Mouse (Mus musculus) limb, embryonic 14.5 days (tissue): ENCODE measurements around the gene Kdm4b. TPM values are rescaled to one million over a fixed set of nuclear protein-coding genes. Genes with fewer than 3 reads are reported as not detected.

Source experiments
- ATAC-seq: fragments of 200-750 bp; cut with Nextera tagmentation; 2 replicates; pipeline ENCODE4 v1.8.0; 2017; ENCODE audit warnings: low read depth, moderate number of reproducible peaks, moderate TSS enrichment; ENCODE audit not compliant: low FRiP score
- DNase-seq: peaks from one replicate; pipeline ENCODE4 v3.0.0-alpha.2; 2015; ENCODE audit warnings: low spot score
- H3K27ac ChIP-seq: fragments of 300-500 bp; sonication (generic); replicated peaks from 2 replicates; pipeline ENCODE4 v1.5.1; 2014; ENCODE audit warnings: low read depth, mild to moderate bottlenecking, low read length, moderate library complexity, mixed read lengths
- H3K27me3 ChIP-seq: fragments of 300-500 bp; sonication (generic); 2 replicates; pipeline ENCODE4 v1.6.1; 2014; ENCODE audit warnings: low read length, mixed read lengths; ENCODE audit not compliant: control insufficient read depth, insufficient read depth
- H3K36me3 ChIP-seq: fragments of 300-500 bp; sonication (generic); 2 replicates; pipeline ENCODE4 v1.6.1; 2014; ENCODE audit warnings: mild to moderate bottlenecking, low read length, moderate library complexity, mixed read lengths; ENCODE audit not compliant: control insufficient read depth, insufficient read depth
- H3K4me1 ChIP-seq: fragments of 300-500 bp; sonication (generic); 2 replicates; pipeline ENCODE4 v1.6.1; 2014; ENCODE audit warnings: antibody characterized with exemption, low read length, mixed read lengths; ENCODE audit not compliant: control insufficient read depth, insufficient read depth
- H3K4me2 ChIP-seq: fragments of 300-500 bp; sonication (generic); replicated peaks from 2 replicates; pipeline ENCODE4 v1.6.1; 2014; ENCODE audit warnings: low read depth, mild to moderate bottlenecking, low read length, moderate library complexity; ENCODE audit not compliant: severe bottlenecking
- H3K4me3 ChIP-seq: fragments of 300-500 bp; sonication (generic); replicated peaks from 2 replicates; pipeline ENCODE4 v1.5.1; 2014; ENCODE audit warnings: low read length
- H3K9ac ChIP-seq: fragments of 300-500 bp; sonication (generic); 2 replicates; pipeline ENCODE4 v1.6.1; 2014; ENCODE audit warnings: mild to moderate bottlenecking, low read depth, low read length, moderate library complexity; ENCODE audit not compliant: severe bottlenecking
- H3K9me3 ChIP-seq: fragments of 300-500 bp; sonication (generic); 2 replicates; pipeline ENCODE4 v1.6.1; 2016; ENCODE audit warnings: low read length; ENCODE audit not compliant: control insufficient read depth
- POLR2A ChIP-seq: fragments of 200-500 bp; IDR thresholded peaks from 2 replicates; pipeline ENCODE4 v1.8.0; 2012; ENCODE audit warnings: inconsistent platforms, mild to moderate bottlenecking, moderate library complexity, borderline replicate concordance; ENCODE audit not compliant: insufficient read depth, insufficient read length; ENCODE audit errors: extremely low read depth
- WGBS: fragments of 180-500 bp; shearing (Covaris S2); extraction: QIAGEN DNeasy Blood & Tissue Kit; methylation state at CpG from one replicate; pipeline ENCODE4 v1.1.7; 2014; 5-methylcytosine and 5-hydroxymethylcytosine counted together
- polyA plus RNA-seq, 2 experiments: library from polyadenylated mRNA; depleted of rRNA in 1 of 2; stranded (reverse) in 1 of 2; unstranded in 1 of 2; fragments of >200 nt; fragmentation: Nextera tagmentation in 1 of 2; extraction: Ambion mirVana in 1 of 2; gene quantifications; 2 replicates each; pipeline versions ENCODE4 v1.2.1 to v1.2.3; 2012 to 2014

Kdm4b gene
- polyA plus RNA-seq, 2 experiments: 36.0 to 36.4 TPM

DNA sequence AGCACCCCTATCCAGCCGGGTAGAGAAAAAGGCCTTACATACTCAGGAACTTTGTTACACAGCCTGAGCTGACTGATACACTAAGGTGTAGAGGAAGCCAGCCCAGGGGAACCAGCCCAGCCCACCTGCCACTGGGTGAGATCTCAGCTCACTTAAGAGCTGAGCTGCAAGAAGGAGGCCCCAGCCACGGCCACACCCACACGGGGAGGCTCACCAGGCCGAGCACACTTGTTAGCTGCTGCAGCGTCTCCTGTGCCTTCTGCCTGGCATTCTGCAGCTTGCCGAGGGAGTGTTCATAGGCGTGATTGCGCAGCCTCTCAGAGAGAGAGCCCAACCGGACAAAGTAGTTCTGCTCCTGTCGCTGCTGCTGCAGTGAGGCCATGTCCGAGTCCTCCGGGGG is 44.7 kb upstream of the Kdm4b start:
- peaks cover 7% of the 10 kb centered on the region for H3K4me1 ChIP-seq
- no peaks in the 10 kb centered on the region for H3K27me3 ChIP-seq
- no peak overlapping the region for H3K4me2 ChIP-seq
- H3K9me3 ChIP-seq: no peaks in the 10 kb centered on the region
- no peak overlapping the region for H3K9ac ChIP-seq
- WGBS: 83% methylated on average over 12 of the region's 12 CpGs
- no peak for TF ChIP-seq POLR2A
- H3K36me3 ChIP-seq: peaks cover 62% of the 10 kb centered on the region
- H3K4me3 ChIP-seq: no peak overlapping the region
- H3K27ac ChIP-seq: no peak overlapping the region
- DNase-seq (no peak), ATAC-seq (no peak)

DNA sequence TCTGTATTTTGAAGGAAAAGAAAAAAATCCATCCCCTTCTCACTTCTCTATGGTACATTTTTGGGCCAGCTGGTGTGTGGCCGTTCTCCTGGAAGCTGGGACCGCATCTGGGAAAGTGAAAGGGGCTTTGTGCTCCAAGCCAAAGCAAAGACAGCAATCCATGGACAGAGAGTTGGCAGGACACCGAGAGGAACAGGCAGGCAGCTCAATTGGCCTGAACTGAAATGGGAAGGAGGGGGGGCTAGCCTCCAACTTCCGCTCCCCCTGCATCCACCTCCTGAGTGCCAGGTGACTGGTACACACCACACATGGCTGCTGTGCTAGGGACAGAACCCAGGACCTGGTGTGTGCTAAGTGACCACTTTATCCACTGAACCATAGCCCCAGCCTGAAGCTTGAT is 43.1 kb upstream of the Kdm4b start:
- Histone ChIP-seq H3K27ac (no peak overlapping the region), H3K9me3 (no peaks in the 10 kb centered on the region), H3K4me1 (peaks cover 2% of the 10 kb centered on the region), H3K36me3 (peaks cover 71% of the 10 kb centered on the region), H3K9ac (0 out of 2 replicates have a peak overlapping the region, but pooled peaks have one; percentile 21), H3K4me2 (no peak overlapping the region), H3K27me3 (no peaks in the 10 kb centered on the region), H3K4me3 (no peak overlapping the region)
- ATAC-seq (no peak), DNase-seq (no peak)
- no peak for TF ChIP-seq POLR2A
- 79% methylated on average over 4 of the region's 4 CpGs for WGBS

DNA sequence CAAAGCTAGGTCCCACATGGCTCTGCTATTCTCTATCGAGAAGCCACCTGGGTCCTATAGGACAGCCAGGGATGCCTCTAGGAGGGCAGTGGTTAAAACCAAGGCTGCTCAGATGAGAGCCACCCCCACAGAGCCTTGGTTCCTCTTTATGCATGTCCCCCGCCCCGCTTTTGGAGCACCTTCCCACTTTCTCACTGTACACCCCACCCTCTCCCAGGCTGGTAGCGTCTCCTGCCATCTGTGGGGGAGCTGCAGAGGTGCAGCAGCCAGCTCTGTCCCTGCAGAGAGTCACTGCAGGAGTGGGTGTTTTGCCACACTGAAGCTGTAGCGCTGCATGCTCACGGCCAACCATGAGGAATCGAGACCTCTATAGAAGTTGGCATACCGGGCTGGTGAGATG is 42.5 kb upstream of the Kdm4b start:
- H3K4me2 ChIP-seq: no peak overlapping the region
- H3K27me3 ChIP-seq: no peaks in the 10 kb centered on the region
- WGBS: 94% methylated on average over 8 of the region's 8 CpGs
- ATAC-seq: no peak
- H3K4me1 ChIP-seq: peaks cover 7% of the 10 kb centered on the region
- H3K4me3 ChIP-seq: no peak overlapping the region
- H3K36me3 ChIP-seq: peaks cover 71% of the 10 kb centered on the region
- no peak overlapping the region for H3K27ac ChIP-seq
- no peak for DNase-seq
- no peaks in the 10 kb centered on the region for H3K9me3 ChIP-seq
- H3K9ac ChIP-seq: 0 out of 2 replicates have a peak overlapping the region, but pooled peaks have one; percentile 21
- no peak for TF ChIP-seq POLR2A

DNA sequence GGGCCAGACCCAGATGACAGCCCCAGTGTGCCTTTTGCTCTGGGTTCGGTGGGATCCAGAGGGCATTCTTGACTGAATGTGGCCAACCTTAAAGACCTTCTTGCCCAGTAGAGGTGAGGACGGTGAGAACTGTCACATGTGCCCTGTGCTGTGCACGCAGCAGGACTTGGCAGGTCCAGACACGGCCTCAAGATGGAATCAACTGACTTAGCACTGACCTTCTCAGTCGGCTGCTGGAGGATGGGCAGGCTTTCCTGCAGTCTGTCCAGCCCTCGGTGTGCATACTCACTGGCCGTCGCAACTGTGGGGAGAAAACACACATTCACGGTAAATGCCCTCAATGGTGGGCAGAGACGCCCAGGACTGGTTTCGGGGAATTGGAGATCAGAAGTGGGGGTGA is 39.9 kb upstream of the Kdm4b start:
- no peak for TF ChIP-seq POLR2A
- Histone ChIP-seq H3K27me3 (no peaks in the 10 kb centered on the region), H3K4me2 (no peak overlapping the region), H3K4me3 (no peak overlapping the region), H3K9me3 (no peaks in the 10 kb centered on the region), H3K36me3 (peaks cover 54% of the 10 kb centered on the region), H3K9ac (no peak overlapping the region), H3K27ac (no peak overlapping the region), H3K4me1 (peaks cover 25% of the 10 kb centered on the region)
- 93% methylated on average over 11 of the region's 11 CpGs for WGBS
- ATAC-seq: no peak
- DNase-seq: no peak

DNA sequence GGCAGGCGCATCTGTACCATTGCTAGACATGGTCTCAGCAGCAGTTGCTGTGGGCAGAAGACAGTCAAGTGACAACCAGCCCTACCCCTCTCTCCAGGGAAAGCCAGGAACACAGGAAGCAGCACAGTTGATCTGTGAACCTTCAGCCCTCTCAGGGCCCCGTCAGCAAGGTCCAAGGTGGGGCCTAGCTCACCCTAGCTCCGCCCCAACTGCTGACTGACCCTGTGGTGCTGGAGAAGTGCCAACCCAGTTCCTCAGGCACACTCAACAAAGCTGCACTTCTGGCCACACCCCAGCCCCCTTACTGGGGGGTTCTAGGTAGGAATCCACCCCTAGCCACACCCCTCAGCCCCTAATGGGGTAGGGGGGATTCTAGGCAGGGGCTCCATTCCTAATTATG is 38.0 kb upstream of the Kdm4b start:
- 59% methylated on average over 3 of the region's 3 CpGs for WGBS
- H3K27ac ChIP-seq: no peak overlapping the region
- peaks cover 41% of the 10 kb centered on the region for H3K36me3 ChIP-seq
- no peak for TF ChIP-seq POLR2A
- peak overlapping the region; percentile 71; the same call in 1 of the 2 replicates for H3K4me2 ChIP-seq
- no peak overlapping the region for H3K4me3 ChIP-seq
- no peak for ATAC-seq
- H3K9ac ChIP-seq: 0 out of 2 replicates have a peak overlapping the region, but pooled peaks have one; percentile 40
- no peaks in the 10 kb centered on the region for H3K9me3 ChIP-seq
- DNase-seq: no peak
- H3K4me1 ChIP-seq: peaks cover 33% of the 10 kb centered on the region
- H3K27me3 ChIP-seq: no peaks in the 10 kb centered on the region

DNA sequence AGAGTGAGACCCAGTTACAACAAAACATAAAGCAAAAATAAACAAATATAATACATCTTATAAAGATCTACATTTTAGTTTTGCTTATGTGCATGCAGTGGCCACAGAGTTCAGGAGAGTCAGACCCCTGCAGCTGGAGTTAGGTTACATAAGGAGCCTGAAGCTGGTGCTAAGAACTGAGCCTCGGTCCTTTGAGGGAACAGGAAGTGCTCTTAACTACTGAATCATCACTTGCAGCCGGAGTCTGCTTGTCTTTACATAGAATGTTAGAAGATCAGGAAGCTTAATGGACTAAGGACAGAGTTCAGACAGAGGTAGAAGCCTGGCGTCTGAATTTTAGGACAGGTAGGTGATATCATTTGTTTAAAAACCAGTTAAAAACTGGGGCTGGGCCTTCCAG is 37.0 kb upstream of the Kdm4b start:
- DNase-seq: no peak
- peak overlapping the region; percentile 57 for H3K4me3 ChIP-seq

More for the DNA sequence above, 37.0 kb upstream of the Kdm4b start:
- H3K4me2 ChIP-seq: peak overlapping the region; percentile 71
- ATAC-seq: no peak
- peak overlapping the region; percentile 92 for H3K27ac ChIP-seq
- no peak for TF ChIP-seq POLR2A
- H3K4me1 ChIP-seq: peaks cover 33% of the 10 kb centered on the region
- peak overlapping the region; percentile 68; the same call in 1 of the 2 replicates for H3K9ac ChIP-seq
- H3K27me3 ChIP-seq: no peaks in the 10 kb centered on the region
- 26% methylated on average over 3 of the region's 3 CpGs for WGBS
- H3K36me3 ChIP-seq: peaks cover 33% of the 10 kb centered on the region
- no peaks in the 10 kb centered on the region for H3K9me3 ChIP-seq
